Mouse (Mus musculus) limb, embryonic 14.5 days (tissue): ENCODE measurements at regions not wholly inside any gene's neighbourhood (a gene's known extent, or its start where the extent isn't known, plus 50 kb on each side); places are given as distances from the start of the nearest gene placed in this dataset.

Source experiments
- ATAC-seq: fragments of 200-750 bp; cut with Nextera tagmentation; 2 replicates; pipeline ENCODE4 v1.8.0; 2017; ENCODE audit warnings: low read depth, moderate number of reproducible peaks, moderate TSS enrichment; ENCODE audit not compliant: low FRiP score
- DNase-seq: peaks from one replicate; pipeline ENCODE4 v3.0.0-alpha.2; 2015; ENCODE audit warnings: low spot score
- H3K27ac ChIP-seq: fragments of 300-500 bp; sonication (generic); replicated peaks from 2 replicates; pipeline ENCODE4 v1.5.1; 2014; ENCODE audit warnings: low read depth, mild to moderate bottlenecking, low read length, moderate library complexity, mixed read lengths
- H3K27me3 ChIP-seq: fragments of 300-500 bp; sonication (generic); 2 replicates; pipeline ENCODE4 v1.6.1; 2014; ENCODE audit warnings: low read length, mixed read lengths; ENCODE audit not compliant: control insufficient read depth, insufficient read depth
- H3K36me3 ChIP-seq: fragments of 300-500 bp; sonication (generic); 2 replicates; pipeline ENCODE4 v1.6.1; 2014; ENCODE audit warnings: mild to moderate bottlenecking, low read length, moderate library complexity, mixed read lengths; ENCODE audit not compliant: control insufficient read depth, insufficient read depth
- H3K4me1 ChIP-seq: fragments of 300-500 bp; sonication (generic); 2 replicates; pipeline ENCODE4 v1.6.1; 2014; ENCODE audit warnings: antibody characterized with exemption, low read length, mixed read lengths; ENCODE audit not compliant: control insufficient read depth, insufficient read depth
- H3K4me2 ChIP-seq: fragments of 300-500 bp; sonication (generic); replicated peaks from 2 replicates; pipeline ENCODE4 v1.6.1; 2014; ENCODE audit warnings: low read depth, mild to moderate bottlenecking, low read length, moderate library complexity; ENCODE audit not compliant: severe bottlenecking
- H3K4me3 ChIP-seq: fragments of 300-500 bp; sonication (generic); replicated peaks from 2 replicates; pipeline ENCODE4 v1.5.1; 2014; ENCODE audit warnings: low read length
- H3K9ac ChIP-seq: fragments of 300-500 bp; sonication (generic); 2 replicates; pipeline ENCODE4 v1.6.1; 2014; ENCODE audit warnings: mild to moderate bottlenecking, low read depth, low read length, moderate library complexity; ENCODE audit not compliant: severe bottlenecking
- H3K9me3 ChIP-seq: fragments of 300-500 bp; sonication (generic); 2 replicates; pipeline ENCODE4 v1.6.1; 2016; ENCODE audit warnings: low read length; ENCODE audit not compliant: control insufficient read depth
- POLR2A ChIP-seq: fragments of 200-500 bp; IDR thresholded peaks from 2 replicates; pipeline ENCODE4 v1.8.0; 2012; ENCODE audit warnings: inconsistent platforms, mild to moderate bottlenecking, moderate library complexity, borderline replicate concordance; ENCODE audit not compliant: insufficient read depth, insufficient read length; ENCODE audit errors: extremely low read depth
- WGBS: fragments of 180-500 bp; shearing (Covaris S2); extraction: QIAGEN DNeasy Blood & Tissue Kit; methylation state at CpG from one replicate; pipeline ENCODE4 v1.1.7; 2014; 5-methylcytosine and 5-hydroxymethylcytosine counted together

DNA sequence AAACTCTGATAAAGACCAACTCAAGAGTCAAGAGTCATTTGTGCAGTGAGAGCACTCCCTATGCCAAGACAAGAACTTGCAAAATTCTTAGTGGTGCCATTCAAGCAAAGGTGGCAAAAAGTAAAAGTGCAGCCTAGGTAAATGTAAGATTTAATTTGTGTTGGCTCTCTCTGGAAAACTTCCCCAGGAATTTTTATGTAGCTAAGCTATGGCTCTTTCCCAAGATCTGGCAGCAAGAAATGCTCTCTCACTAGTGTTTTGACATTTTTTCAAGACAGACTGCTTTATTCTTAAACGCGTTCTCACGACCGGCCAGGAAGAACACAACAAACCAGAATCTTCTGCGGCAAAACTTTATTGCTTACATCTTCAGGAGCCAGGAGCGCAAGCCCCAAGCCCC is 461.6 kb upstream of the Gje1 start:
- Histone ChIP-seq H3K27ac (no peak overlapping the region), H3K4me1 (no peaks in the 10 kb centered on the region), H3K9me3 (no peaks in the 10 kb centered on the region), H3K9ac (no peak overlapping the region), H3K4me3 (no peak overlapping the region), H3K4me2 (no peak overlapping the region), H3K27me3 (no peaks in the 10 kb centered on the region), H3K36me3 (no peaks in the 10 kb centered on the region)
- ATAC-seq (no peak), DNase-seq (no peak)
- 86% methylated on average over 6 of the region's 6 CpGs for WGBS
- no peak for TF ChIP-seq POLR2A

DNA sequence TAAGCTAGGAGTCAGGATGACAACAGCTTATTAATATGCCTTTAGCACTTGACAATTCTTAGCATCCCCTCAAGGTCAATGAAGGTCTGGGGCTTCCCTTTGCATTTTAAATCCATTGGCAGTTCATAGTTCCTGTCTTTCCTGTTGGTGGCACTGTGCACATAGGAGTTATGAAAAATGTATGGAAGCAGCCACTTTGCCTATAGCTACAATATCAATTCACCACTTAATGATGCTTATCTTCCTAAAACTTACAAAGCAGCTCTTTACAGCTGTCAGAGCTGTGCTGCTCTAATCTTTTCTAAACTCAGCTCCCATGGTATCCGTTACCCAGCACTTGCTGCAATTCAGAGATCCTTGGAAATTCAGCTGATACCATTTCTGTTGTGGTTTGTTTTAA is 456.4 kb upstream of the Gje1 start:
- Histone ChIP-seq H3K27me3 (no peaks in the 10 kb centered on the region), H3K9me3 (no peaks in the 10 kb centered on the region), H3K4me3 (no peak overlapping the region), H3K36me3 (no peaks in the 10 kb centered on the region), H3K4me2 (no peak overlapping the region), H3K4me1 (no peaks in the 10 kb centered on the region), H3K27ac (no peak overlapping the region), H3K9ac (no peak overlapping the region)
- 70% methylated on average over 1 of the region's 1 CpGs for WGBS
- TF ChIP-seq POLR2A: no peak
- no peak for ATAC-seq
- no peak for DNase-seq

DNA sequence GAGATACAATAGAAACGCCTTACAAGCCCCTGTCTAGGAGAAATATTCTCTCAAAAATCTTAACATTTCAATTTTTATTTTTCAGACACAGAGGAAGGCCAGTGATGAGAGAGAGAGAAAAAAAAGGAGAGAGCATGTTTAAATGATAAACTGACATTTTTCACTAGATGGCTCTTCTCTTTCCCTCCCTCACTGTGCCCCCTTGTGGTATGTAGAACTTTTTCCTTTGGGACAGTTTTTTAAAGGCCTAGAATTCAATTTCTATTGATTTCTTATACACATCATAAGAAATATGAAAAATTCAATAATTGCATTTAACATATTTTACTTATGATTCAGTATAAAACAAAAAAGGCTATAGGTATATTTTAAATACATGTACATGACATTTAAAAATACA is 454.5 kb upstream of the Gje1 start:
- H3K36me3 ChIP-seq: no peaks in the 10 kb centered on the region
- H3K9ac ChIP-seq: no peak overlapping the region
- H3K4me1 ChIP-seq: no peaks in the 10 kb centered on the region
- no peak overlapping the region for H3K4me3 ChIP-seq
- H3K9me3 ChIP-seq: no peaks in the 10 kb centered on the region
- no peak overlapping the region for H3K27ac ChIP-seq
- no peaks in the 10 kb centered on the region for H3K27me3 ChIP-seq
- 62% methylated on average over 1 of the region's 1 CpGs for WGBS
- no peak for TF ChIP-seq POLR2A
- H3K4me2 ChIP-seq: no peak overlapping the region
- ATAC-seq (no peak), DNase-seq (no peak)

DNA sequence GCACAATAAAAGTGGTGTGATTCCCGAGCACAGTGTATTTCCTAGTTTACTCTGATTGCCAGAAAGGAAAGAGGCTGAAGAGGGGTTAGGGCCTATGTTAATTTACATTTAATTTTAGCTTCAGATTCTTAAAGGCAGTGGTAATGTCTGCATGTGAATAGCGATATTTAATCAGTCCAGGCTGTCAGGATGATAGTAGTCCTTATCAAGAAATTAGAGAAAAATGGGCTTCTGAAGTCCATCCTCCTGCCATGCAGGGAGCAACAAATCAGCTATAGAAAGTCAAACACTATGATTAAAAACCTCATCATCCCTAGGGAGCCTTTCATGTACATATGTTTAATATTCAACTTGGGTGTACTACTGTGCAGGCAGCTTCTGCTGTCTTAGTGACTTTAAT is 422.7 kb upstream of the Gje1 start:
- H3K36me3 ChIP-seq: no peaks in the 10 kb centered on the region
- ATAC-seq (no peak), DNase-seq (no peak)
- H3K9ac ChIP-seq: no peak overlapping the region
- TF ChIP-seq POLR2A: no peak
- H3K4me1 ChIP-seq: no peaks in the 10 kb centered on the region
- H3K4me3 ChIP-seq: no peak overlapping the region
- H3K27ac ChIP-seq: no peak overlapping the region
- no peaks in the 10 kb centered on the region for H3K9me3 ChIP-seq
- whole genome bisulfite sequencing: 76% methylated on average over 2 of the region's 2 CpGs
- H3K27me3 ChIP-seq: no peaks in the 10 kb centered on the region
- H3K4me2 ChIP-seq: no peak overlapping the region
